Mouse (Mus musculus) liver, embryonic 14.5 days (tissue): ENCODE data around the gene Chl1.

Experiments used
- CTCF ChIP-seq: IDR thresholded peaks from 2 replicates; pipeline ENCODE4 v1.5.1; 2016; ENCODE audit warnings: antibody characterized with exemption, low read depth, control low read depth
- EP300 ChIP-seq: IDR thresholded peaks from 2 replicates; pipeline ENCODE4 v1.6.1; 2016; ENCODE audit warnings: antibody characterized with exemption, low read depth

DNA sequence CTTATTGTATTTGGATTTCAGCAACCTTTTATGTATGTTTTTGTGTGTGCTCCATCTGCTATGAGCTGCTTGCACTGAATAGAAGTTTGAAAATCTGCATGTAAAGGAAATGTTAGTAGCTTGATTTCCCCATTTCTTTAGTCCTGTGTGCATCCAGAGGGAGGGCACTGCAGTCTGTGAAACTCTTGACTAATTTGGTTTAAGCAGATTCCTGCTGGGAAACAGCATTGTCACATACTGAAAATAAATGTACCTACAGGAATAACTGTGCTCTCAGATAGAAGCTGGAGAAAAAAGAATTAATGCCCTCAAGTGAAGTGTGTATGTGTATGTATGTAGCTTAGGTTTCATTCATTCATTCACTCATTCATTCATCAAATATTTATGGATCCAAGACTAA is 22.7 kb downstream of the Chl1 start:
- TF ChIP-seq EP300 = no peak
- no peak for TF ChIP-seq CTCF
